Mouse (Mus musculus) kidney, adult 2 months (tissue): ENCODE measurements around the gene Grin2b. TPM values are rescaled to one million over a fixed set of nuclear protein-coding genes. Genes with fewer than 3 reads are reported as not detected.

ENCODE experiments used
- DNase-seq: peaks from one replicate; pipeline ENCODE4 v3.0.0; 2021
- H3K27ac ChIP-seq: fragments of 200-500 bp; 2 replicates; pipeline ENCODE4 v1.5.1; 2012; ENCODE audit warnings: low read depth, low read length, control low read depth, inconsistent platforms; ENCODE audit not compliant: insufficient read depth
- H3K27me3 ChIP-seq: fragments of 200-500 bp; replicated peaks from 2 replicates; pipeline ENCODE4 v1.6.1; 2012; ENCODE audit warnings: mild to moderate bottlenecking, moderate library complexity, low read length, inconsistent platforms; ENCODE audit not compliant: control insufficient read depth, insufficient read depth
- H3K36me3 ChIP-seq: fragments of 200-500 bp; 2 replicates; pipeline ENCODE4 v1.6.1; 2012; ENCODE audit warnings: mild to moderate bottlenecking, moderate library complexity, low read length, inconsistent platforms; ENCODE audit not compliant: control insufficient read depth, insufficient read depth
- H3K4me1 ChIP-seq: fragments of 200-500 bp; 2 replicates; pipeline ENCODE4 v1.6.1; 2011; ENCODE audit warnings: low read length; ENCODE audit not compliant: control insufficient read depth, insufficient read depth
- H3K4me3 ChIP-seq: fragments of 200-500 bp; 2 replicates; pipeline ENCODE4 v1.5.1; 2011; ENCODE audit warnings: mild to moderate bottlenecking, low read depth, low read length, control low read depth; ENCODE audit not compliant: insufficient read depth
- CTCF ChIP-seq: fragments of 200-500 bp; conservative IDR thresholded peaks from 2 replicates; pipeline ENCODE4 v1.5.1; 2011; ENCODE audit warnings: low read depth, mild to moderate bottlenecking, control low read depth, low read length, moderate library complexity, mixed read lengths; ENCODE audit not compliant: insufficient read depth, insufficient read length
- POLR2A ChIP-seq: fragments of 200-500 bp; IDR thresholded peaks from one replicate; pipeline ENCODE4 v1.6.1; 2011; ENCODE audit warnings: low read depth, low read length, control low read depth
- WGBS: fragments of 180-500 bp; shearing (Covaris S2); methylation state at CpG from one replicate; pipeline ENCODE4 v1.1.7; 2018; 5-methylcytosine and 5-hydroxymethylcytosine counted together
- polyA plus RNA-seq: library from polyadenylated mRNA; depleted of rRNA; stranded (reverse); fragments of >200 nt; gene quantifications from 2 replicates; pipeline ENCODE4 v1.2.3, GENCODE M21; 2012; rRNA removed

The Grin2b gene
- polyA plus RNA-seq, 1 experiment = not detected

- Histone ChIP-seq H3K27ac (no peak overlapping the region), H3K4me3 (no peak overlapping the region), H3K27me3 (no peaks in the 10 kb centered on the region), H3K36me3 (no peaks in the 10 kb centered on the region), H3K4me1 (no peaks in the 10 kb centered on the region)
- DNase-seq = no peak
- no peak for TF ChIP-seq POLR2A
- no peak for TF ChIP-seq CTCF
- WGBS = 45% methylated on average over 14 of the region's 14 CpGs
Measured at GRCm38 (mm10) chr6:135680105-135680710, 493.1 kb downstream of the Grin2b start.

GRCm38 (mm10) chr6:135674380-135674779 lies 498.9 kb downstream of the Grin2b start:
- H3K27ac ChIP-seq = no peak overlapping the region
- no peaks in the 10 kb centered on the region for H3K27me3 ChIP-seq
- no peak overlapping the region for H3K4me3 ChIP-seq
- no peaks in the 10 kb centered on the region; the same call in 1 of the 2 replicates for H3K4me1 ChIP-seq
- H3K36me3 ChIP-seq = no peaks in the 10 kb centered on the region
- DNase-seq = no peak
- TF ChIP-seq POLR2A (no peak), CTCF (no peak)
- 37% methylated on average over 4 of the region's 4 CpGs for WGBS

GRCm38 (mm10) chr6:135672003-135672402 lies 501.3 kb downstream of the Grin2b start:
- DNase-seq = no peak
- no peak for TF ChIP-seq POLR2A
- TF ChIP-seq CTCF = no peak
- Histone ChIP-seq H3K4me1 (no peaks in the 10 kb centered on the region; the same call in 1 of the 2 replicates), H3K36me3 (no peaks in the 10 kb centered on the region), H3K4me3 (no peak overlapping the region), H3K27ac (no peak overlapping the region), H3K27me3 (no peaks in the 10 kb centered on the region)

Other genes with a start within 250 kb of the Grin2b start
- gene Gm8994, start 154.0 kb upstream of the Grin2b start, polyA plus RNA-seq = 0.05 TPM in 1 of 2 replicates, not detected in the other
- 0.90 and 1.3 TPM in 2 replicates for gene E330021D16Rik, start 242.1 kb upstream of the Grin2b start, polyA plus RNA-seq